Mouse (Mus musculus) small intestine, adult 2 months (tissue): ENCODE results near the gene Spns2.

Source experiments
- CTCF ChIP-seq: fragments of 200-500 bp; IDR thresholded peaks from 2 replicates; pipeline ENCODE4 v1.5.1; 2012; ENCODE audit warnings: low read depth, mild to moderate bottlenecking, control low read depth, inconsistent platforms, low read length, moderate library complexity, mixed read lengths; ENCODE audit not compliant: insufficient replicate concordance, insufficient read length; ENCODE audit errors: extremely low read depth
- POLR2A ChIP-seq: fragments of 200-500 bp; IDR thresholded peaks from 2 replicates; pipeline ENCODE4 v1.6.1; 2012; ENCODE audit warnings: low read depth, mild to moderate bottlenecking, control low read depth, inconsistent platforms, low read length, moderate library complexity

DNA sequence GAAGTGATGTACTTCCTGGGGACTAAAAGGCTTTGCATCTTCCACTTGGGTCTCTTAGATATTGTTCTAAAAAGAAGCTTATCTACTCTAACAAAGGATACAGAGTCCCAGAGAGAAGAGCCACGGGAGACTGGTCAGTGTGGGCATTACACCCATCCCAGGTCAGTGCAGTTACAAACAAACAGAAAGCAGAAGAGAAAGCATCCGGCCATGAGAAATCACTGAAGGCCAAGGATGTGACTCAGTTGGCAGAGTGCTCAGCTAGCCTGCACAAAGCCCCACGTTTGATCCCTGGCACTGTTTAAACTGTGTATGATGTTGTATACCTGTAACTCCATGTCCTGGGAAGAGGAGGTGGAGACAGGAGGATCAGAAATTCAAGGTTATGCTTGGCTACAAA lies 30.2 kb upstream of the Spns2 start:
- TF ChIP-seq CTCF: no peak
- TF ChIP-seq POLR2A: no peak
